In the genomic region with DNA sequence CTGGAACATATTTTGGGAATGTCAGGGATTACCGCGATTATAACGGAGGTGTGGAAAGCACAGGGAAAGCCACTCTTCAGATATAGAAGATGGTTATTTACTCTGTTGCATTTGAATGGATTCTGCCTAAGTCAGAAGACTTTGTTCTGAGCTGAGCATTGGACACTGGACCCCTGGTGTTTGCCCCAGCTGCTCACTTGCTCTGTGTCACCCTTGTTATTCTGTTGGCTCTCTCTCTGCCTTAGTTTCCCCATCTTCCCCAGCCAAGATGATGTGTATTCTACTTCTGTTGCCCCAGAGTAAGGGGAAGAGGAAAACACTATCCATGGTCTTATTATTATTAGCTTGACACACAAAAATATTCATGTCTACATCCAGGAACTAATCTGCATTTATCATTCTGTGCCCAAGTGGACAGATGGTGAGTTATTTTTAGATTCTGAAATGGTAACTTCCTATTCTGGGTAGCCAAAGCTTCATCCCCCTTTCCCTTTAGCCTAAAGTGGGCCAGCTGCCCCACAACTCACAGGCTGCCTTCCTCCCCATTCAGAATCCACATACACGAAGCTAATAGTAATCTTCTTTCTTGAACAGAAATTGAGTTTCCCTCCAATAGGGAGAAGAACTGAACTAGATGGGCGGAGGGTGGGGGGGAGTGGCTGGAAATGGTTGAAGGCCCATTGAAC, we compare ENCODE assay signal across 17 mouse cellular contexts. TPM values are rescaled to one million over a fixed set of nuclear protein-coding genes. Genes with fewer than 3 reads are reported as not detected.
A peak's percentile ranks its signal among the peaks of the same experiment; 100 is the strongest.
DNase-seq lines count a peak whose midpoint lies in the region; ATAC-seq and TF ChIP-seq lines count a peak whose summit lies in the region.
"Had no signal": no experiment of that assay in that cellular context is flagged by ENCODE, and none has a peak within 500 bp of the region (broad histone marks: within the 10 kb centered on the region; RNA-seq: fewer than 3 reads in every experiment).

No protein-coding gene starts in this region.

- no peak overlapping the region for H3K27ac ChIP-seq in forebrain, embryonic 13.5 days
- no peak overlapping the region for H3K27ac ChIP-seq in forebrain, embryonic 10.5 days
- H3K27ac ChIP-seq in cortical plate, adult 2 months (ENCODE audit: insufficient read depth, low read length) = no peak overlapping the region
- peak overlapping the region; percentile 6; the same call in 1 of the 2 replicates for H3K27ac ChIP-seq in hindbrain, embryonic 16.5 days (ENCODE audit: low read depth, low read length)
- no peak overlapping the region for H3K27ac ChIP-seq in neural tube, embryonic 14.5 days (ENCODE audit: low read depth, low read length)
- no peak overlapping the region for H3K27ac ChIP-seq in kidney, embryonic 16.5 days (ENCODE audit: low read length)
- H3K27ac ChIP-seq: lung, embryonic 15.5 days had no signal

- H3K4me2 ChIP-seq in forebrain, embryonic 13.5 days = peak overlapping the region; percentile 73
- H3K4me2 ChIP-seq in hindbrain, embryonic 16.5 days (ENCODE audit: low read length) = peak overlapping the region; percentile 78
- peak overlapping the region; percentile 89 for H3K4me2 ChIP-seq in neural tube, embryonic 14.5 days (ENCODE audit: low read depth, low read length)
- H3K4me2 ChIP-seq in kidney, embryonic 16.5 days (replicated peaks; ENCODE audit: low read depth, low read length) = no peak overlapping the region
- H3K4me2 ChIP-seq: lung, embryonic 15.5 days had no signal

- DNase-seq in forebrain, embryonic 10.5 days (ENCODE audit: extremely low spot score, low spot score) = no peak
- no peak for DNase-seq in adrenal gland, postnatal 25 days
- no peak for DNase-seq in spleen, adult 12 weeks (ENCODE audit: low spot score)
- DNase-seq: heart, adult 18-20 months; heart, postnatal 10 days; kidney, adult 2 months; liver; thymus, adult 18-20 months had no signal

- H3K27me3 ChIP-seq in forebrain, embryonic 13.5 days = peaks cover 47% of the 10 kb centered on the region
- H3K27me3 ChIP-seq in forebrain, embryonic 10.5 days (ENCODE audit: poor library complexity, severe bottlenecking) = peaks cover 69% of the 10 kb centered on the region
- H3K27me3 ChIP-seq in hindbrain, embryonic 16.5 days (replicated peaks; ENCODE audit: control insufficient read depth, insufficient read depth, low read length) = no peaks in the 10 kb centered on the region
- H3K27me3 ChIP-seq in neural tube, embryonic 14.5 days (ENCODE audit: control insufficient read depth, insufficient read depth, low read length) = no peaks in the 10 kb centered on the region; the same call in 1 of the 2 replicates
- H3K27me3 ChIP-seq in kidney, embryonic 16.5 days (ENCODE audit: insufficient read depth, low read length) = peaks cover 38% of the 10 kb centered on the region

- ATAC-seq in forebrain, embryonic 13.5 days = no peak
- no peak for ATAC-seq in hindbrain, embryonic 16.5 days
- no peak for ATAC-seq in neural tube, embryonic 14.5 days (ENCODE audit: low read depth)
- no peak for ATAC-seq in kidney, embryonic 16.5 days (ENCODE audit: low FRiP score, low TSS enrichment)

- no peaks in the 10 kb centered on the region for H3K9me3 ChIP-seq in forebrain, embryonic 13.5 days (replicated peaks)
- H3K9me3 ChIP-seq in forebrain, embryonic 10.5 days = no peaks in the 10 kb centered on the region
- no peaks in the 10 kb centered on the region for H3K9me3 ChIP-seq in hindbrain, embryonic 16.5 days (ENCODE audit: control insufficient read depth, low read length)
- H3K9me3 ChIP-seq in neural tube, embryonic 14.5 days (ENCODE audit: control insufficient read depth, low read length) = no peaks in the 10 kb centered on the region
- H3K9me3 ChIP-seq in kidney, embryonic 16.5 days (ENCODE audit: low read length) = no peaks in the 10 kb centered on the region
- H3K9me3 ChIP-seq: lung, embryonic 15.5 days had no signal

- TF ChIP-seq POLR2A in cortical plate, adult 2 months (IDR thresholded peaks at IDR 0.05; ENCODE audit: extremely low read depth, insufficient read depth, low read length) = no peak

- no peak for TF ChIP-seq CTCF in cortical plate, adult 2 months (IDR thresholded peaks at IDR 0.05; ENCODE audit: extremely low read depth, insufficient read depth, low read length)

- 66% methylated on average over 5 of the region's 5 CpGs for WGBS in forebrain, embryonic 13.5 days
- 61% methylated on average over 5 of the region's 5 CpGs for WGBS in forebrain, embryonic 10.5 days
- WGBS in hindbrain, embryonic 16.5 days = 67% methylated on average over 5 of the region's 5 CpGs
- 73% methylated on average over 5 of the region's 5 CpGs for WGBS in neural tube, embryonic 14.5 days
- WGBS in kidney, embryonic 16.5 days = 71% methylated on average over 5 of the region's 5 CpGs

- H3K9ac ChIP-seq in forebrain, embryonic 13.5 days = peak overlapping the region; percentile 75
- peak overlapping the region; percentile 84; the same call in 1 of the 2 replicates for H3K9ac ChIP-seq in hindbrain, embryonic 16.5 days (ENCODE audit: low read depth, low read length)
- H3K9ac ChIP-seq in neural tube, embryonic 14.5 days (replicated peaks; ENCODE audit: low read depth, low read length) = 0 out of 2 replicates have a peak overlapping the region, but pooled peaks have one; percentile 29
- H3K9ac ChIP-seq in kidney, embryonic 16.5 days (replicated peaks; ENCODE audit: low read length) = no peak overlapping the region
- H3K9ac ChIP-seq: lung, embryonic 15.5 days had no signal

- peak overlapping the region; percentile 63 for H3K4me3 ChIP-seq in forebrain, embryonic 13.5 days
- no peak overlapping the region for H3K4me3 ChIP-seq in forebrain, embryonic 10.5 days
- H3K4me3 ChIP-seq in cortical plate, adult 2 months (ENCODE audit: insufficient read depth, low read length) = peak overlapping the region; percentile 41
- peak overlapping the region; percentile 72 for H3K4me3 ChIP-seq in hindbrain, embryonic 16.5 days (ENCODE audit: low read length)
- H3K4me3 ChIP-seq in neural tube, embryonic 14.5 days (ENCODE audit: low read depth, low read length) = peak overlapping the region; percentile 72
- no peak overlapping the region for H3K4me3 ChIP-seq in kidney, embryonic 16.5 days (ENCODE audit: low read length)
- H3K4me3 ChIP-seq: lung, embryonic 15.5 days had no signal

- H3K4me1 ChIP-seq in forebrain, embryonic 13.5 days = peaks cover 49% of the 10 kb centered on the region
- peaks cover 23% of the 10 kb centered on the region for H3K4me1 ChIP-seq in forebrain, embryonic 10.5 days
- H3K4me1 ChIP-seq in cortical plate, adult 2 months (ENCODE audit: control insufficient read depth, insufficient read depth, low read length) = 0 out of 2 replicates have a peak, but pooled peaks cover 2% of the 10 kb centered on the region
- peaks cover 34% of the 10 kb centered on the region for H3K4me1 ChIP-seq in hindbrain, embryonic 16.5 days (ENCODE audit: control insufficient read depth, insufficient read depth, low read depth, low read length)
- H3K4me1 ChIP-seq in neural tube, embryonic 14.5 days (ENCODE audit: control insufficient read depth, insufficient read depth, low read length) = peaks cover 28% of the 10 kb centered on the region
- peaks cover 10% of the 10 kb centered on the region for H3K4me1 ChIP-seq in kidney, embryonic 16.5 days (ENCODE audit: insufficient read depth, low read length)

- no peaks in the 10 kb centered on the region for H3K36me3 ChIP-seq in forebrain, embryonic 13.5 days (ENCODE audit: poor library complexity, severe bottlenecking)
- H3K36me3 ChIP-seq in forebrain, embryonic 10.5 days (replicated peaks) = no peaks in the 10 kb centered on the region
- no peaks in the 10 kb centered on the region for H3K36me3 ChIP-seq in hindbrain, embryonic 16.5 days (ENCODE audit: control insufficient read depth, insufficient read depth, low read length)
- no peaks in the 10 kb centered on the region for H3K36me3 ChIP-seq in neural tube, embryonic 14.5 days (ENCODE audit: control insufficient read depth, insufficient read depth, low read length)
- no peaks in the 10 kb centered on the region for H3K36me3 ChIP-seq in kidney, embryonic 16.5 days (ENCODE audit: insufficient read depth, low read length)
- H3K36me3 ChIP-seq: G1E; lung, embryonic 15.5 days had no signal

RNA-seq across cellular contexts. Expression of gene Xkr7, which starts 2.0 kb away (rescaled TPM):
- 1.0 and 1.5 TPM in 2 replicates for polyA plus RNA-seq in forebrain, embryonic 13.5 days (2015; fragmentation: Nextera tagmentation; extraction: Ambion mirVana)
- 0.14 and 0.20 TPM in 2 replicates for polyA plus RNA-seq in forebrain, embryonic 10.5 days (2016; fragmentation: Nextera tagmentation; extraction: Ambion mirVana)
- polyA plus RNA-seq in cortical plate, adult 2 months (2012; rRNA removed) = 1.4 and 1.9 TPM in 2 replicates
- 1.8 and 2.0 TPM in 2 replicates for polyA plus RNA-seq in hindbrain, embryonic 16.5 days (2015; fragmentation: Nextera tagmentation; extraction: Ambion mirVana)
- polyA plus RNA-seq in neural tube, embryonic 14.5 days (2014; fragmentation: Nextera tagmentation; extraction: Ambion mirVana) = 0.81 and 1.5 TPM in 2 replicates
- total RNA-seq in adrenal gland, postnatal 25 days (2021) = 0.57 and 1.4 TPM in 2 replicates
- not detected in 2 replicates for polyA plus RNA-seq in kidney, embryonic 16.5 days (2015; fragmentation: Nextera tagmentation; extraction: Ambion mirVana)
- total RNA-seq: heart, adult 18-20 months; heart, postnatal 10 days; megakaryocyte-erythroid progenitor cell, adult 5-6 weeks had no signal
- polyA plus RNA-seq: G1E; kidney, adult 2 months; lung, embryonic 15.5 days; spleen, adult 2 months had no signal

RNA-seq across cellular contexts. Expression of gene Pdrg1, which starts 18.5 kb away (rescaled TPM):
- 142 TPM in 2 replicates for polyA plus RNA-seq in forebrain, embryonic 13.5 days (2015; fragmentation: Nextera tagmentation; extraction: Ambion mirVana)
- polyA plus RNA-seq in forebrain, embryonic 10.5 days (2016; fragmentation: Nextera tagmentation; extraction: Ambion mirVana) = 88.5 and 90.8 TPM in 2 replicates
- 84.0 and 88.8 TPM in 2 replicates for polyA plus RNA-seq in cortical plate, adult 2 months (2012; rRNA removed)
- polyA plus RNA-seq in hindbrain, embryonic 16.5 days (2015; fragmentation: Nextera tagmentation; extraction: Ambion mirVana) = 247 and 274 TPM in 2 replicates
- 157 TPM in 2 replicates for polyA plus RNA-seq in neural tube, embryonic 14.5 days (2014; fragmentation: Nextera tagmentation; extraction: Ambion mirVana)
- 163 and 187 TPM in 2 replicates for total RNA-seq in adrenal gland, postnatal 25 days (2021)
- polyA plus RNA-seq in kidney, embryonic 16.5 days (2015; fragmentation: Nextera tagmentation; extraction: Ambion mirVana) = 115 and 130 TPM in 2 replicates

RNA-seq across cellular contexts. Expression of gene Ccm2l, which starts 32.1 kb away (rescaled TPM):
- polyA plus RNA-seq in forebrain, embryonic 13.5 days (2015; fragmentation: Nextera tagmentation; extraction: Ambion mirVana) = 0.58 and 0.72 TPM in 2 replicates
- 0.83 and 0.84 TPM in 2 replicates for polyA plus RNA-seq in forebrain, embryonic 10.5 days (2016; fragmentation: Nextera tagmentation; extraction: Ambion mirVana)
- polyA plus RNA-seq in cortical plate, adult 2 months (2012; rRNA removed) = 11.7 and 13.2 TPM in 2 replicates
- polyA plus RNA-seq in hindbrain, embryonic 16.5 days (2015; fragmentation: Nextera tagmentation; extraction: Ambion mirVana) = 0.58 and 1.4 TPM in 2 replicates
- 1.2 and 1.9 TPM in 2 replicates for polyA plus RNA-seq in neural tube, embryonic 14.5 days (2014; fragmentation: Nextera tagmentation; extraction: Ambion mirVana)
- total RNA-seq in adrenal gland, postnatal 25 days (2021) = 13.6 and 16.0 TPM in 2 replicates
- polyA plus RNA-seq in kidney, embryonic 16.5 days (2015; fragmentation: Nextera tagmentation; extraction: Ambion mirVana) = 1.8 and 2.4 TPM in 2 replicates
- total RNA-seq: megakaryocyte-erythroid progenitor cell, adult 5-6 weeks had no signal
- polyA plus RNA-seq: G1E had no signal

Comparison
In these comparisons a context has a peak if more than half of its experiments do, and no peak if none do; other contexts are left out.
1. H3K4me3 ChIP-seq: peak in forebrain, embryonic 13.5 days (single experiment), cortical plate, adult 2 months (single experiment), hindbrain, embryonic 16.5 days (single experiment) and neural tube, embryonic 14.5 days (single experiment); none in forebrain, embryonic 10.5 days (single experiment) and kidney, embryonic 16.5 days (single experiment).